Mouse (Mus musculus): ENCODE measurements around the gene Nhsl1.

GRCm38 (mm10) chr10:18483658-18484057 lies 164.9 kb downstream of the Nhsl1 start:
- TF ChIP-seq CTCF (IDR thresholded peaks at IDR 0.05) = no peak
- no peak for TF ChIP-seq EP300 (IDR thresholded peaks at IDR 0.05)
